ENCODE assay signal across 16 mouse cellular contexts in genomic region chrX:123612158-123612828, GRCm38 (mm10). TPM values are rescaled to one million over a fixed set of nuclear protein-coding genes. Genes with fewer than 3 reads are reported as not detected.
DNase-seq lines count a peak whose midpoint lies in the region; ATAC-seq and TF ChIP-seq lines count a peak whose summit lies in the region.
"Not testable (repeated sequence)": the region's sequence is repeated elsewhere in the genome, so short reads cannot be mapped to it uniquely, and the experiment has no call there.
"Had no signal": no experiment of that assay in that cellular context is flagged by ENCODE, and none has a peak within 500 bp of the region (broad histone marks: within the 10 kb centered on the region; RNA-seq: fewer than 3 reads in every experiment).

No protein-coding gene starts in this region.

- not testable (repeated sequence) for H3K4me3 ChIP-seq in hindbrain, embryonic 15.5 days; lung, embryonic 14.5 days (ENCODE audit: low read depth, low read length); midbrain, embryonic 15.5 days

- H3K4me2 ChIP-seq in hindbrain, embryonic 15.5 days; lung, embryonic 14.5 days; midbrain, embryonic 15.5 days: not testable (repeated sequence)

- H3K27me3 ChIP-seq in hindbrain, embryonic 15.5 days; lung, embryonic 14.5 days (ENCODE audit: insufficient read depth, low read length); midbrain, embryonic 15.5 days (replicated peaks): not testable (repeated sequence)

- not testable (repeated sequence) for H3K4me1 ChIP-seq in hindbrain, embryonic 15.5 days (replicated peaks); lung, embryonic 14.5 days (ENCODE audit: insufficient read depth); midbrain, embryonic 15.5 days

- not testable (repeated sequence) for H3K36me3 ChIP-seq in hindbrain, embryonic 15.5 days; lung, embryonic 14.5 days (ENCODE audit: insufficient read depth); midbrain, embryonic 15.5 days (replicated peaks)

- not testable (repeated sequence) for H3K9me3 ChIP-seq in hindbrain, embryonic 15.5 days; lung, embryonic 14.5 days (ENCODE audit: low read depth, low read length); midbrain, embryonic 15.5 days

- DNase-seq in CD8-positive naive resting alpha-beta T cell, adult 2 months (ENCODE audit: low read depth in 2 of 2, low spot score in 2 of 2), result peak; percentile 0 to 4
- DNase-seq in adrenal gland, postnatal 10 days, result peak; percentile 2
- peak; percentile 1 for DNase-seq in kidney, postnatal 10 days
- not testable (repeated sequence) for DNase-seq in lung, embryonic 14.5 days
- peak; percentile 1 to 4 for DNase-seq in spleen, adult 18-20 months

- not testable (repeated sequence) for H3K9ac ChIP-seq in hindbrain, embryonic 15.5 days; lung, embryonic 14.5 days; midbrain, embryonic 15.5 days

- ATAC-seq in frontal cortex, adult (ENCODE audit: low TSS enrichment), result peak; percentile 65
- ATAC-seq in hindbrain, embryonic 15.5 days (ENCODE audit: low FRiP score, low read depth), result 0 out of 2 replicates have a peak, but pooled peaks have one; percentile 42
- peak; percentile 54; the same call in 1 of the 2 replicates for ATAC-seq in lung, embryonic 14.5 days (ENCODE audit: insufficient read depth)
- peak; percentile 74 for ATAC-seq in midbrain, embryonic 15.5 days (replicated peaks)

- 87% methylated on average over 8 of the region's 12 CpGs for WGBS in hindbrain, embryonic 15.5 days
- WGBS in lung, embryonic 14.5 days, result 87% methylated on average over 6 of the region's 12 CpGs
- 90% methylated on average over 9 of the region's 12 CpGs for whole genome bisulfite sequencing in midbrain, embryonic 15.5 days

- TF ChIP-seq CTCF in lung, embryonic 14.5 days (IDR thresholded peaks at IDR 0.05; ENCODE audit: low read depth), result not testable (repeated sequence)

- H3K27ac ChIP-seq in hindbrain, embryonic 15.5 days (replicated peaks); lung, embryonic 14.5 days (ENCODE audit: low read depth); midbrain, embryonic 15.5 days: not testable (repeated sequence)

RNA-seq across cellular contexts. Expression of gene Cldn34c2, which starts 30.8 kb away (rescaled TPM):
- 1 to 10 TPM in 1 of 2 experiments, not detected in 1; 2.2 TPM for total RNA-seq in adrenal gland, postnatal 10 days (2021)
- not detected in 2 replicates for polyA plus RNA-seq in hindbrain, embryonic 15.5 days (2015; fragmentation: Nextera tagmentation; extraction: Ambion mirVana)
- not detected in 2 replicates for polyA plus RNA-seq in lung, embryonic 14.5 days (2014; fragmentation: Nextera tagmentation; extraction: Ambion mirVana)
- not detected in 2 replicates for polyA plus RNA-seq in midbrain, embryonic 15.5 days (2015; fragmentation: Nextera tagmentation; extraction: Ambion mirVana)
- polyA plus RNA-seq: brain, embryonic 14.5 days; C2C12; embryonic facial prominence, embryonic 10.5 days; forebrain, embryonic 13.5 days; heart, postnatal 0 days; kidney, embryonic 14.5 days; limb, embryonic 10.5 days; neural tube, embryonic 11.5 days had no signal
